Mouse (Mus musculus) heart, postnatal 0 days (tissue): ENCODE data around the gene Vwc2l.

ENCODE experiments used
- CTCF ChIP-seq: IDR thresholded peaks from 2 replicates; pipeline ENCODE4 v1.5.1; 2016; ENCODE audit warnings: antibody characterized with exemption, control low read depth, low read depth
- EP300 ChIP-seq: IDR thresholded peaks from 2 replicates; pipeline ENCODE4 v1.6.1; 2016; ENCODE audit warnings: antibody characterized with exemption, low read depth

DNA sequence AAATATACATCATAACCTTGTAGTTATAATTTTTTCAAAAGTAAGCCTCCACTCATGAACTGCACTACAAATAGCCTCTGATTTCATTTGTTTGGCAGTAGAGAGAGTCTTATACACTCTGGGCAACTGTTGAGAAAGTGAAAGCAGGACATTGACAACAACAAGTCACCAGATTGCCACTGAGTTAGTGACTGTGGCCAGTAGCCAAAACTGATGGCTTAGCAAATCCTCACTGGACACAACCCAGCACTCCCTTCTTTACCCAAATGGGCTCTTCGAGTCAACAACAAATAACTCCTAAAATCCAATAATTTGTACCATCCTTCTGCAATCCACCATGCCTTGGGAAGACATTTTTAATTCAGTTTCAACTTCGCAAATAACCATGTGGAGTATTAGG lies 155.0 kb downstream of the Vwc2l start:
- TF ChIP-seq CTCF (no peak), EP300 (no peak)
